Mouse (Mus musculus) hindbrain, embryonic 11.5 days (tissue): ENCODE data around the gene Pkd1. TPM values are rescaled to one million over a fixed set of nuclear protein-coding genes. Genes with fewer than 3 reads are reported as not detected.

ENCODE experiments used
- ATAC-seq: fragments of 200-750 bp; cut with Nextera tagmentation; 2 replicates; pipeline ENCODE4 v1.8.0; 2017; ENCODE audit warnings: mild to moderate bottlenecking, moderate TSS enrichment, moderate library complexity; ENCODE audit not compliant: low FRiP score
- DNase-seq: peaks from one replicate; pipeline ENCODE4 v3.0.0-alpha.2; 2015; ENCODE audit warnings: low spot score
- H3K27ac ChIP-seq: fragments of 300-500 bp; sonication (generic); 2 replicates; pipeline ENCODE4 v1.5.1; 2014; ENCODE audit warnings: mild to moderate bottlenecking, low read depth, low read length
- H3K27me3 ChIP-seq: fragments of 300-500 bp; sonication (generic); 2 replicates; pipeline ENCODE4 v1.6.1; 2014; ENCODE audit warnings: mild to moderate bottlenecking, low read length, moderate library complexity, mixed read lengths; ENCODE audit not compliant: control insufficient read depth, insufficient read depth
- H3K36me3 ChIP-seq: fragments of 300-500 bp; sonication (generic); 2 replicates; pipeline ENCODE4 v1.6.1; 2014; ENCODE audit warnings: mild to moderate bottlenecking, low read length, moderate library complexity, mixed read lengths; ENCODE audit not compliant: control insufficient read depth, insufficient read depth
- H3K4me1 ChIP-seq: fragments of 300-500 bp; sonication (generic); replicated peaks from 2 replicates; pipeline ENCODE4 v1.6.1; 2014; ENCODE audit warnings: low read length, mixed read lengths; ENCODE audit not compliant: control insufficient read depth, insufficient read depth
- H3K4me2 ChIP-seq: fragments of 300-500 bp; sonication (generic); replicated peaks from 2 replicates; pipeline ENCODE4 v1.6.1; 2014; ENCODE audit warnings: mild to moderate bottlenecking, low read depth, low read length
- H3K4me3 ChIP-seq: fragments of 300-500 bp; sonication (generic); 2 replicates; pipeline ENCODE4 v1.5.1; 2014; ENCODE audit warnings: low read depth, low read length
- H3K9ac ChIP-seq: fragments of 300-500 bp; sonication (generic); 2 replicates; pipeline ENCODE4 v1.6.1; 2014; ENCODE audit warnings: low read depth, low read length
- H3K9me3 ChIP-seq: fragments of 300-500 bp; sonication (generic); 2 replicates; pipeline ENCODE4 v1.6.1; 2016; ENCODE audit warnings: low read length; ENCODE audit not compliant: control insufficient read depth
- WGBS: fragments of 180-500 bp; shearing (Covaris S2); extraction: QIAGEN DNeasy Blood & Tissue Kit; methylation state at CpG from one replicate; pipeline ENCODE4 v1.1.7; 2014; 5-methylcytosine and 5-hydroxymethylcytosine counted together
- polyA plus RNA-seq: library from polyadenylated mRNA; unstranded; fragments of >200 nt; fragmentation: Nextera tagmentation; extraction: Ambion mirVana; gene quantifications from 2 replicates; pipeline ENCODE4 v1.2.1, GENCODE M21; 2014

Gene Pkd1
- polyA plus RNA-seq, 1 experiment from 2014 or later = 22.2 TPM

GRCm38 (mm10) chr17:24567034-24567779 lies 17.6 kb downstream of the Pkd1 start:
- H3K4me3 ChIP-seq = no peak overlapping the region
- no peaks in the 10 kb centered on the region for H3K9me3 ChIP-seq
- no peaks in the 10 kb centered on the region for H3K4me1 ChIP-seq
- H3K27me3 ChIP-seq = no peaks in the 10 kb centered on the region
- no peak overlapping the region for H3K9ac ChIP-seq
- no peak overlapping the region for H3K27ac ChIP-seq
- 0 out of 2 replicates have a peak, but pooled peaks cover 3% of the 10 kb centered on the region for H3K36me3 ChIP-seq
- no peak for ATAC-seq
- H3K4me2 ChIP-seq = no peak overlapping the region
- WGBS = 79% methylated on average over 8 of the region's 8 CpGs
- DNase-seq = no peak

GRCm38 (mm10) chr17:24569837-24570236 lies 20.2 kb downstream of the Pkd1 start:
- H3K4me1 ChIP-seq = no peaks in the 10 kb centered on the region
- H3K4me3 ChIP-seq = no peak overlapping the region
- no peaks in the 10 kb centered on the region for H3K27me3 ChIP-seq
- ATAC-seq = no peak
- 0 out of 2 replicates have a peak, but pooled peaks cover 3% of the 10 kb centered on the region for H3K36me3 ChIP-seq
- WGBS = 86% methylated on average over 4 of the region's 4 CpGs
- no peaks in the 10 kb centered on the region for H3K9me3 ChIP-seq
- no peak overlapping the region for H3K4me2 ChIP-seq
- DNase-seq = no peak
- no peak overlapping the region for H3K9ac ChIP-seq
- H3K27ac ChIP-seq = no peak overlapping the region

GRCm38 (mm10) chr17:24572651-24573245 lies 23.1 kb downstream of the Pkd1 start:
- Histone ChIP-seq H3K4me1 (no peaks in the 10 kb centered on the region), H3K36me3 (peaks cover 8% of the 10 kb centered on the region; the same call in 1 of the 2 replicates), H3K27me3 (no peaks in the 10 kb centered on the region), H3K4me3 (no peak overlapping the region), H3K9me3 (no peaks in the 10 kb centered on the region), H3K9ac (no peak overlapping the region), H3K4me2 (no peak overlapping the region), H3K27ac (no peak overlapping the region)
- WGBS = 94% methylated on average over 12 of the region's 12 CpGs
- DNase-seq (no peak), ATAC-seq (no peak)

GRCm38 (mm10) chr17:24573811-24574210 lies 24.2 kb downstream of the Pkd1 start:
- WGBS = 95% methylated on average over 9 of the region's 9 CpGs
- no peak overlapping the region for H3K27ac ChIP-seq
- H3K27me3 ChIP-seq = no peaks in the 10 kb centered on the region
- no peak overlapping the region for H3K4me3 ChIP-seq
- DNase-seq (no peak), ATAC-seq (no peak)
- peaks cover 11% of the 10 kb centered on the region; the same call in 1 of the 2 replicates for H3K36me3 ChIP-seq
- H3K9ac ChIP-seq = no peak overlapping the region
- no peaks in the 10 kb centered on the region for H3K9me3 ChIP-seq
- no peak overlapping the region for H3K4me2 ChIP-seq
- H3K4me1 ChIP-seq = no peaks in the 10 kb centered on the region

- WGBS = 97% methylated on average over 3 of the region's 3 CpGs
- Histone ChIP-seq H3K27me3 (no peaks in the 10 kb centered on the region), H3K4me1 (no peaks in the 10 kb centered on the region), H3K4me2 (no peak overlapping the region), H3K4me3 (no peak overlapping the region), H3K9ac (no peak overlapping the region), H3K36me3 (peaks cover 13% of the 10 kb centered on the region; the same call in 1 of the 2 replicates), H3K9me3 (no peaks in the 10 kb centered on the region), H3K27ac (no peak overlapping the region)
- no peak for ATAC-seq
- no peak for DNase-seq
Observed at GRCm38 (mm10) chr17:24579532-24579931, 29.9 kb downstream of the Pkd1 start.

- Histone ChIP-seq H3K4me3 (no peak overlapping the region), H3K27ac (no peak overlapping the region), H3K9me3 (no peaks in the 10 kb centered on the region), H3K4me1 (no peaks in the 10 kb centered on the region), H3K9ac (no peak overlapping the region), H3K4me2 (no peak overlapping the region), H3K27me3 (no peaks in the 10 kb centered on the region), H3K36me3 (peaks cover 13% of the 10 kb centered on the region; the same call in 1 of the 2 replicates)
- DNase-seq (no peak), ATAC-seq (no peak)
- 98% methylated on average over 2 of the region's 2 CpGs for WGBS
Observed at GRCm38 (mm10) chr17:24580287-24580686, 30.7 kb downstream of the Pkd1 start.

GRCm38 (mm10) chr17:24583599-24584460 lies 34.2 kb downstream of the Pkd1 start:
- 77% methylated on average over 5 of the region's 5 CpGs for WGBS
- Histone ChIP-seq H3K4me2 (no peak overlapping the region), H3K4me1 (no peaks in the 10 kb centered on the region), H3K9me3 (no peaks in the 10 kb centered on the region), H3K27me3 (no peaks in the 10 kb centered on the region), H3K36me3 (peaks cover 19% of the 10 kb centered on the region), H3K27ac (no peak overlapping the region), H3K4me3 (no peak overlapping the region), H3K9ac (no peak overlapping the region)
- no peak for ATAC-seq
- no peak for DNase-seq

- Histone ChIP-seq H3K4me3 (no peak overlapping the region), H3K27me3 (no peaks in the 10 kb centered on the region), H3K9me3 (no peaks in the 10 kb centered on the region), H3K4me2 (no peak overlapping the region), H3K9ac (no peak overlapping the region), H3K4me1 (no peaks in the 10 kb centered on the region), H3K36me3 (peaks cover 18% of the 10 kb centered on the region), H3K27ac (no peak overlapping the region)
- ATAC-seq (no peak), DNase-seq (no peak)
- 83% methylated on average over 3 of the region's 3 CpGs for WGBS
Observed at GRCm38 (mm10) chr17:24584520-24584919, 34.9 kb downstream of the Pkd1 start.
